Mouse (Mus musculus) embryonic facial prominence, embryonic 12.5 days (tissue): ENCODE measurements at regions not wholly inside any gene's neighbourhood (a gene's known extent, or its start where the extent isn't known, plus 50 kb on each side); places are given as distances from the start of the nearest gene placed in this dataset.

Experiments used
- ATAC-seq: fragments of 200-750 bp; cut with Nextera tagmentation; 2 replicates; pipeline ENCODE4 v1.8.0; 2017; ENCODE audit not compliant: insufficient number of reproducible peaks, insufficient read depth, low FRiP score, low TSS enrichment
- H3K27ac ChIP-seq: fragments of 300-500 bp; sonication (generic); 2 replicates; pipeline ENCODE4 v1.5.1; 2016; ENCODE audit warnings: mild to moderate bottlenecking
- H3K27me3 ChIP-seq: fragments of 300-500 bp; sonication (generic); 2 replicates; pipeline ENCODE4 v1.6.1; 2016; ENCODE audit warnings: mild to moderate bottlenecking, moderate library complexity
- H3K36me3 ChIP-seq: fragments of 300-500 bp; sonication (generic); 2 replicates; pipeline ENCODE4 v1.6.1; 2016; ENCODE audit warnings: mild to moderate bottlenecking
- H3K4me1 ChIP-seq: fragments of 300-500 bp; sonication (generic); 2 replicates; pipeline ENCODE4 v1.6.1; 2016
- H3K4me2 ChIP-seq: fragments of 300-500 bp; sonication (generic); replicated peaks from 2 replicates; pipeline ENCODE4 v1.6.1; 2016; ENCODE audit warnings: mild to moderate bottlenecking, moderate library complexity
- H3K4me3 ChIP-seq: fragments of 300-500 bp; sonication (generic); 2 replicates; pipeline ENCODE4 v1.5.1; 2016; ENCODE audit warnings: mild to moderate bottlenecking
- H3K9ac ChIP-seq: fragments of 300-500 bp; sonication (generic); 2 replicates; pipeline ENCODE4 v1.6.1; 2016; ENCODE audit warnings: mild to moderate bottlenecking, moderate library complexity
- H3K9me3 ChIP-seq: fragments of 300-500 bp; sonication (generic); 2 replicates; pipeline ENCODE4 v1.6.1; 2016; ENCODE audit warnings: mild to moderate bottlenecking, moderate library complexity
- WGBS: fragments of 180-500 bp; shearing (Covaris S2); methylation state at CpG from one replicate; pipeline ENCODE4 v1.1.7; 2016; 5-methylcytosine and 5-hydroxymethylcytosine counted together

DNA sequence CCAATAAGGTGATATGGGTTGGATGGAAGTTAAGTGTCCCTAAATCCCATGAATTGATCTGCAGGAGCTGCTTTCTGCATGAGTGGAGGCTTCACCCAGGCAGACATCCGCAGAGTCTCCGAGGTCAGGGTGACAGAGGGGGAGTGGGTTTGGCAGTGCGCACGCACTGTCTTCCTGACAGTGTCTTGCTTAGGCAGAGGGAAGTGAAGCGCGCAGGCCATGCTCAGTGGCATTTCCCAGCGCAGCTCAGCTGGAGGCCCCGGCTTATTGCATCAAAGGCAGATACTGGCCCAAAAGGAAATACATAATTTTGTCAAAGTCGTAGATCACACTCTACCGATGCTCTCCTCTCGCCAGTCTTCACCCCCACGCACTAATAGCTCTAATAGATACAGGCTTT, 252.7 kb upstream of the Dnajc24 start:
- no peak overlapping the region for H3K4me2 ChIP-seq

DNA sequence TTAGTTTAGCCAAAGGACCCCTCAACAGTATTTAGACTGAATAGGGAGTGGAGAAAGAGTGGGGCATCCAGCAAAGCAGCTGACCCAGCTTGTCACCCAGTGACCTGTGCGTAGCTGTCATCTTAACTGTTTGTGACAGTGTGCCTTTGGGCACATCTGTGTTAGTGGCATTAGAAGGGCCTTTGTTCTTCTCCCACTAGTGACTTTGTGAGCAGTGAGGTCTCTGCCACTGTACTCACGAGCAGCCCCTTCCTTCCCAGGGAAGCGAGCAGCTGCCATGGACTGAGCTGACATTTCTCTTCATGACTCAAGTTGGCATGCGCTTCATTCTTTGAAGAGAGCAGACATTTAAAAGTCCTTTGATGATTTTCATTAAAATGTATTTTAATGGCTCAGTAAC, 231.0 kb upstream of the Dnajc24 start:
- no peak for ATAC-seq
- Histone ChIP-seq H3K9ac (no peak overlapping the region), H3K27me3 (no peaks in the 10 kb centered on the region), H3K27ac (no peak overlapping the region), H3K36me3 (no peaks in the 10 kb centered on the region), H3K9me3 (no peaks in the 10 kb centered on the region), H3K4me1 (no peaks in the 10 kb centered on the region), H3K4me3 (no peak overlapping the region), H3K4me2 (no peak overlapping the region)
- WGBS: 50% methylated on average over 4 of the region's 4 CpGs

More for the DNA sequence above, 252.7 kb upstream of the Dnajc24 start:
- Histone ChIP-seq H3K27ac (no peak overlapping the region), H3K36me3 (no peaks in the 10 kb centered on the region), H3K4me1 (peaks cover 4% of the 10 kb centered on the region; the same call in 1 of the 2 replicates), H3K9me3 (no peaks in the 10 kb centered on the region), H3K4me3 (no peak overlapping the region), H3K9ac (no peak overlapping the region), H3K27me3 (no peaks in the 10 kb centered on the region)
- 57% methylated on average over 12 of the region's 12 CpGs for WGBS
- ATAC-seq: no peak; the same call in 1 of the 2 replicates

DNA sequence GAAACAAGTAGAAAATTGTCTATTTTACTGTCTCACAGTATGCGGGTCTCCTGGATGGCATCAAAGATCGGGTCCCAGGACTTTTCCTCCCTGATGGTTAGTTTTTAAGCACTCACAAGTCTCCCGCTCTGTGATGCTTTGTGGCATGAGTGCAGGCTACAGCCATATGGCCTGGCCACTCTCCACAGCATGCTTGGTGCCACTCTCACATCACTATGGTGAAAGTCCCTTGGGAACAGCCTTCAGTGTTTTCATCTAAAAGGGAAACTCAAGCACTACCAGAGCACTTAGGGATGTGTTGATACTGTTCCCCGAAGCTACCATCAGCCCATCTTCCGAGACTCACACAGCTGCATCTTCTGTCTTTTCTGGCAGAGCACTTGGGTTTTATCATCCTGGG, 227.8 kb upstream of the Dnajc24 start:
- H3K4me2 ChIP-seq: no peak overlapping the region
- H3K36me3 ChIP-seq: no peaks in the 10 kb centered on the region
- H3K9me3 ChIP-seq: no peaks in the 10 kb centered on the region
- no peaks in the 10 kb centered on the region for H3K4me1 ChIP-seq
- H3K27ac ChIP-seq: no peak overlapping the region
- no peak for ATAC-seq
- WGBS: 86% methylated on average over 5 of the region's 5 CpGs
- no peak overlapping the region for H3K9ac ChIP-seq
- no peaks in the 10 kb centered on the region for H3K27me3 ChIP-seq
- H3K4me3 ChIP-seq: no peak overlapping the region

DNA sequence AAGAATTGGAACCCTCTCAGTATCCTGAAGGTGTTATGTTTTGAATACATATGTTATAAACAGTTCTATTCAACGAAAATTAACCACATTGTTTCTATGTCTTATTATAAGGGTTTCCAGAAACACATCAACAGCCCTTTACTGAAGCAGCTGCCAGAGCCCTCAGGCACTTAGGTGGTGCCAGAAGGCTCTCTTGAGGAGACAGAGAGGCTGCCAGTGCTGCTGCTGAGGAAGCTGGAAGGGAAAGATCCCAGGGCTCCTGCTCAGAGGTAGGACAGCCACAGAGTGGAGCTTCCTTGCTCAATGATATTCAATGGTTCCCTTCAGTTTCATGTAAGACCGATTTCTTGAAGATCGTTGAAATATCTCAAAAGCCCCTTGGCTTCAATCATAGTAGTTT, 226.7 kb upstream of the Dnajc24 start:
- Histone ChIP-seq H3K36me3 (no peaks in the 10 kb centered on the region), H3K9me3 (no peaks in the 10 kb centered on the region), H3K9ac (no peak overlapping the region), H3K27me3 (no peaks in the 10 kb centered on the region), H3K4me1 (no peaks in the 10 kb centered on the region), H3K27ac (no peak overlapping the region), H3K4me2 (no peak overlapping the region), H3K4me3 (no peak overlapping the region)
- WGBS: 79% methylated on average over 3 of the region's 3 CpGs
- no peak for ATAC-seq

DNA sequence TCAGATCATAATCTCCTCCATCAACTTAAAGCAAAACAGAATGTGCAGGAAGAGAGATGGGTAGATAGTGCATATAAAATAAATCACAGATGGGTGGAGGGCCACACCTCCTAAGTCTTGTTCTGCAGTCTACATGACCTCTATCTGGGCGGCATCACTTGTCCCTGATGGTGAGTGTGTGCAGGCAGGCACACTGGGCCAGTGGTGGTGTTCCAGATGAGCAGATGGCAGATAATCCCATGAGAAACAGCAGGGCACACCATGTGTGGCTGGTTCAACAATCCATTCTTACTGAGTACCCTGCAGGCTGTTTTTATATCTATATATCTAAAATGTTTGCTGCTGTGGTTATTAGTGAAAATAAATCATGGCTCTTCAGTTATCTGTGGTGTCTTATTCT, 224.9 kb upstream of the Dnajc24 start:
- Histone ChIP-seq H3K36me3 (no peaks in the 10 kb centered on the region), H3K4me3 (no peak overlapping the region), H3K27me3 (no peaks in the 10 kb centered on the region), H3K9me3 (no peaks in the 10 kb centered on the region), H3K9ac (no peak overlapping the region), H3K27ac (no peak overlapping the region), H3K4me1 (no peaks in the 10 kb centered on the region), H3K4me2 (no peak overlapping the region)
- no peak for ATAC-seq
- WGBS: 57% methylated on average over 1 of the region's 1 CpGs

DNA sequence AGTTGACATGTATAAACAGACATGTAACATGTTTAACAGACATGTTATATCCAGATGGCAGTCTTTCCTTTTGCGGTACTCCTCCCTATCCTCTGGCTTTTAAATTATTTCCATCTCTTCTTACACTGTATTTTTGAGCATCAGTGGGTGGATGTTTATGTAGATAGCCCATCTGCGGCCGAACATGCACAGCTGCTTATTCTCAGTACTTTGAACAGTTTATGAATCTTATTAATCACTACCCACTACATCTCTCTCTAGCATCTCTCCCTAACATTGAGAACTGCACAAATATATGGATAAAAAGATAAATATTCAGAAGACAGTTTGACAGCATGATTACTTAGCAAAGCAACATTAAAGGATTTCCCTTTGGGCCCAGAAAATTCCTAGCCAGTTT, 212.8 kb upstream of the Dnajc24 start:
- no peaks in the 10 kb centered on the region for H3K4me1 ChIP-seq
- H3K4me3 ChIP-seq: no peak overlapping the region
- H3K9me3 ChIP-seq: no peaks in the 10 kb centered on the region
- no peak for ATAC-seq
- no peaks in the 10 kb centered on the region for H3K36me3 ChIP-seq
- no peak overlapping the region for H3K27ac ChIP-seq
- 71% methylated on average over 3 of the region's 3 CpGs for WGBS
- no peaks in the 10 kb centered on the region for H3K27me3 ChIP-seq
- no peak overlapping the region for H3K9ac ChIP-seq
- no peak overlapping the region for H3K4me2 ChIP-seq

DNA sequence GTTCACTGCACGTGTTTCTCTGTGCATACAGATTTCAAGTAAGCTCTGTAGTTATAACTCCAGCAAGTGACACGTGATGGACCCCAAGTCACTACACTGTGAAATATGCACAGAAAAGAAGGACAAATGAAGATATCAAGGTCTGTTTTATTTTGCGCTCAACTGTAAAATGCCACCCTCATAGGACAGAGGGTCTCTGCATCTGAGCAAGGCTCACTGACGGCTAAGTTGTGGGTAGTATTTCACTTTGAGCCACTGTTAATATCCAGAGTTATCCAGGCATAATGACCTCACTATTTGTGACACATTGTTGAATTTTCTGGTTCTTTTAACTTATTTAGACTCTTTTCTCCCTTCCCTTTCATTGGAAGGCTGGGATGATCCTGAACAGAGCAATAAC, 210.4 kb upstream of the Dnajc24 start:
- no peaks in the 10 kb centered on the region for H3K9me3 ChIP-seq
- no peak overlapping the region for H3K4me2 ChIP-seq
- H3K27ac ChIP-seq: no peak overlapping the region
- no peaks in the 10 kb centered on the region for H3K36me3 ChIP-seq
- 67% methylated on average over 4 of the region's 4 CpGs for WGBS
- H3K27me3 ChIP-seq: no peaks in the 10 kb centered on the region
- no peak overlapping the region for H3K4me3 ChIP-seq
- ATAC-seq: no peak
- H3K9ac ChIP-seq: no peak overlapping the region
- H3K4me1 ChIP-seq: no peaks in the 10 kb centered on the region

DNA sequence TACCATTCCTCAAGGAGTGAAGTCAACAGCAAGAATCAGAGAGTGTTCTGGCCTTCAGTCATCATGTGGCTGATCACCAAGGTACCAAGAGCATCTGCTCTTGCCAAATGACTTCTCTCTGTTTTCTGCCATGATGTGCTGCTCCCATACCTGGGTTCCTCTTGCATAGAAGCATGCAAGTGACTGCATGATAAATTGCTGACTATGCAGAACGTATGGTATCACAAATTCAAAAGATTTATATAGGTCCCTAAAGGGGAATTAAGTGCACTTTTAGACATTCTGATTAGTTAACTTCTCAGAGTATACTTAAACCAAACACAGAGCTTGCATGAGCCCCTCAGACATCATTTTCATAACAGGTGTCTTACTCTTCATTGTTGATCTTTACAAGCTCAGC, 207.4 kb upstream of the Dnajc24 start:
- 80% methylated on average over 1 of the region's 1 CpGs for WGBS

DNA sequence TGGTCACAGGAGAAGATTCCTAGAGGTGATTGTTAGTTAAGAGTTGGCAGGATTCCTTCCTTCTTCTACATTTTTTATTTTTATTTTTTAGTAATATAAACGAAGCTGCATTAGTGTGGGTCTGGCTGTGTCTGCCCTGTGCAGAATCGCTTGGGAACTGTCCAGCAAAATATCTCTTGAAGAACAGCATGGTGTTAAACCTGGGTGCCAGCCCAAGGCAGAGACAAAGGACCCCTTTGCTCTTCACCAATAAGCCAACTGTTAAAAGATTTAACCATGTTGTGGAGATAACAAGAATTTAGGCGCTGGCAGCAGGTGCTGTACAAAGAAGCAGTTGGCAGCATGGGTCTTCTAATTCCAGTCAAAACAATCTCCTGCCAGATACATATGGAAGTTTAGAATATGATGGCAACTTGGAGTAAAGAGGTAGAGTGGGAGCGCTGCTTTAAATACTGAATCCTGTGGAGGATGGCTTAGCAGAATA, 205.5 kb upstream of the Dnajc24 start:
- Histone ChIP-seq H3K27ac (no peak overlapping the region), H3K9ac (no peak overlapping the region), H3K36me3 (no peaks in the 10 kb centered on the region), H3K9me3 (no peaks in the 10 kb centered on the region), H3K4me1 (no peaks in the 10 kb centered on the region), H3K27me3 (no peaks in the 10 kb centered on the region), H3K4me2 (no peak overlapping the region), H3K4me3 (no peak overlapping the region)
- WGBS: 67% methylated on average over 4 of the region's 4 CpGs
- no peak for ATAC-seq

More for the DNA sequence above, 207.4 kb upstream of the Dnajc24 start:
- no peak overlapping the region for H3K27ac ChIP-seq
- H3K4me3 ChIP-seq: no peak overlapping the region
- H3K4me2 ChIP-seq: no peak overlapping the region
- H3K27me3 ChIP-seq: no peaks in the 10 kb centered on the region
- H3K4me1 ChIP-seq: no peaks in the 10 kb centered on the region
- no peaks in the 10 kb centered on the region for H3K36me3 ChIP-seq
- no peaks in the 10 kb centered on the region for H3K9me3 ChIP-seq
- ATAC-seq: no peak
- H3K9ac ChIP-seq: no peak overlapping the region

DNA sequence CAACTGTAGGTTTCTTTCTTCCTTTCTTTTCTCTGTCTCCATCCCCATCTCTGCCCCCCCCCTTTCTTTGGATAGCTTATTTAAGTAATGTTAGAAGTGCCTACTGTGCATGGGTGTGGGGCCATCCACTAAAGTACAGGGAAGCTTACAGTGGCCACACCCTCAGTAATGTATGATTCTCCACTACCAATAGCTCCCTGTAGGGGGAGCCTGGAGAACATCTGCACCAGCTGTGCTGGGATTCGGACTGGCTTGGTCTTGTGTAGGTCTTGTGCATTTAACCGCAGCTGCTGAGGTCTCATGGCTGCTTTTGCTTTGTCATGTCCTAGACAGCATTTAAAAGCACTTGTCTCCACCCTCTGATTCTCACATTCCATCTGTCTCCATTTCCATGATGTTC, 196.8 kb upstream of the Dnajc24 start:
- no peak overlapping the region for H3K9ac ChIP-seq
- 95% methylated on average over 2 of the region's 2 CpGs for WGBS

DNA sequence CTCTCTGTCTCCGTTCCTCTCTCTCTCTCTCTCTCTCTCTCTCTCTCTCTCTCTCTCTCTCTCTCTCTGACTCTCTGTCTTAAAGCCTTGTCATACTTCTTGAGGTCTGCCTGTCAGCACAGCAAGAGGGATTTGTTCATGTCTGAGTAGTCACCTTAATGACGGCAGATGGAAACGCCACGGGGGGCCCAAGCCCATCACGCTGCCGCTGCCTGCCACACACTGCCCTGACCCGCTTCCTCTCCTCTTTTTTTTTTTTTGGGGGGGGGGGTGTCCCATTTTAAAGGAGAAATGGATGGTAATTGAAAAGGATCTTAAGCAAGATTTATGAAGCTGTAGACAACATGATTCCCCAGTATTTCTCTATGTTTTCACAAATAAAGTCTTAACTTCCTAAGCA, 191.8 kb upstream of the Dnajc24 start:
- Histone ChIP-seq H3K4me1 (no peaks in the 10 kb centered on the region), H3K9ac (no peak overlapping the region), H3K36me3 (no peaks in the 10 kb centered on the region), H3K27ac (no peak overlapping the region), H3K4me2 (peak overlapping the region; percentile 59), H3K4me3 (no peak overlapping the region), H3K9me3 (peaks cover under 1% of the 10 kb centered on the region; the same call in 1 of the 2 replicates), H3K27me3 (peaks cover 11% of the 10 kb centered on the region)
- ATAC-seq: no peak
- WGBS: 9% methylated on average over 6 of the region's 7 CpGs

More for the DNA sequence above, 196.8 kb upstream of the Dnajc24 start:
- Histone ChIP-seq H3K4me1 (no peaks in the 10 kb centered on the region), H3K9me3 (peaks cover 3% of the 10 kb centered on the region; the same call in 1 of the 2 replicates), H3K4me2 (no peak overlapping the region), H3K4me3 (no peak overlapping the region), H3K27ac (no peak overlapping the region), H3K36me3 (no peaks in the 10 kb centered on the region), H3K27me3 (peaks cover 4% of the 10 kb centered on the region)
- ATAC-seq: no peak

DNA sequence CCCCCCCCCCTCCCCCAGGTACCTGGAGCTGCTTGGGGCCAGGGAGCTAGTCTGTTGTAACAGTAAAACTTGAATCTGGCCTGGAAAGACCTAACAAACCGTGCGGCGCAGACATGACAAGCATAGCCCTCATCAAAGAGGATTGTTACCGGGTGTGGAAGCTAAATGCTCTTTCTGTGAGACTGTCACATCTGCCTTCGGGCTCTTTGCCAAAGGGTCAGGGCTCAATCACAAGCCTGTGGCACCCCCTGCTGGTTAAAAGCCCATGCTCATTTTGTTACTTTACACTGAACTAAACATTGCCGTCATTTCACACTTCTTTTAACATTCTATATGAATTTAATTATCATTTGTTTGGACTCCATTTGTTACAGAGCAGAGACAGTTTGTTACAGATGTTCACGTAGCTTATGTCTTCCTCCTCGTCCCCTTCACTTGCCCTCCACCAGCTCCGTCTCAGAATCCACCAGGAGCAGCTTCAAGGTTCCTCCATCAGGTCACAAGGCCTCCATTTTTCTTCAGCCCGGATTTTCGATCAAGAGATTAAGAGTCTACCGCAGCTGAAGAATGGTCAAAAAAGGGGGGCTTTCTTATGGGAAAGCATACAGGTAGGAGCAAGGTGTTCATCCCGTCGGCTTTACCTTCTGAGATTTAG, 191.1 kb upstream of the Dnajc24 start:
- Histone ChIP-seq H3K4me1 (no peaks in the 10 kb centered on the region), H3K4me2 (peak overlapping the region; percentile 59), H3K9ac (no peak overlapping the region), H3K27ac (no peak overlapping the region), H3K36me3 (no peaks in the 10 kb centered on the region), H3K9me3 (no peaks in the 10 kb centered on the region), H3K27me3 (peaks cover 11% of the 10 kb centered on the region), H3K4me3 (peak overlapping the region; percentile 23)
- WGBS: 9% methylated on average over 14 of the region's 14 CpGs
- ATAC-seq: peak; percentile 70; the same call in 1 of the 2 replicates
